Mouse (Mus musculus) ovary, adult 2 months (tissue): ENCODE data around the gene Nudt16. TPM values are rescaled to one million over a fixed set of nuclear protein-coding genes. Genes with fewer than 3 reads are reported as not detected.

Experiments used
- polyA plus RNA-seq: library from polyadenylated mRNA; depleted of rRNA; stranded (reverse); fragments of >200 nt; gene quantifications from 2 replicates; pipeline ENCODE4 v1.2.3, GENCODE M21; 2012; rRNA removed

The Nudt16 gene
- 18.8 and 22.6 TPM in 2 replicates for polyA plus RNA-seq

DNA sequence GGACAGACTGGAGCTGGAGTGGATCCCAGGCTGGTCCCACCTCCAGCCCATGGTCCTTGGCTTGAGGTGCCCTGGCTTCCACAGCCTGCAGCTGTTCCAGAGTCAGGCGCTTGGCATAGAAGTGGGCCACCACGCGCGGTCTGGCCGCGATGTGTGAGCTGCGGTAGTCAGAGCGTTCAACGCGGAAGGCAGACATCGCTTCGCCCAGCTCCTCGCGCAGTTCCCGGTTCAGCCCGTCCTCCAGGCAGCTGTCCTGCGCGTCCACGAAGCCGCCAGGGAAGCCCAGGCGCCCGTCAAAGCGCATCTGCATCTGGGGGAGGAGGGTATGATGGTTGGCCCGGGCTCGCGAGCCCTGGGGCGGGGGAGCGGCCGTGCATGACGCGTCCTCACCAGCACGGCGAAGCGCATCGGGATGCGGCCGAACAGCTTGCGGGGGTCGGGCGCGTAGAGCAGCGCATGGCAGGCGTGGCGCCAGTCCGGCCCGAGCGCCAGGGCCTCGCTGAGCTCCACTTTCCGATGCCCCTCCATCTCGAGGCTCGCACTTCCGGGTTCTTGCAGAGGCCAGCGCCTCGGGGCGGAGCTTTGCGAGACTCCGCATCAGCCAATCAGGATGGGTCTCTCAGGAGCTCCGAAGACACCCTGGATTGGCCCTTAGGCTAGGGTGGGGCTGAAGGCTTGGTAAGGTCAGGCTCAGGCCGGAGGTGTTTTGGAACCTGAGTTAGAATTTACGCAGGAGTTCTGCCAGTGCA lies at the start of gene Nudt16:
Gene Nudt16, minus strand, starts transcription at position 572 of the 749 bp plus-strand sequence.

DNA sequence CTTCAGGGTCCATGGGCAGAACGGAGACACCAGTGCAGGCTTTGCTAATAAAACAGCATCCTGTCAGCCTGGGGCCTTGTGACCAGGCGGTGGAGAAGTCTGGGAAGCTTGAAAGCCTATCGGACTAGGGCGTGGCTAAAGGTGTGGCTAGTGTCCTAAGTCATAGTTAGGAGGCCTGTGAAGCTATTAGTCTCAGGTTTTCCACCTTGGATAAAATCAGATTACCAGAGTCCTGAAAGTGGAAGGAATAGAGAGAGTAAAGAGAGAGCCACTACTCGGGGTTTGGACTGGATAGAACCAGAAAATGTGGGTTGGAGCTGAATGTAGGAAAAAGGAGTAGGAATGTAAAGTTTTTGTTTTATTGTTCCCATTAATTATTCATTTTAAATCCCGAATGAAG lies 13.4 kb upstream of the Nudt16 start, which contains the start of gene 1700080E11Rik:
Gene 1700080E11Rik, minus strand, starts transcription at position 101 of the 400 bp plus-strand sequence.

Other genes starting within 250 kb of the Nudt16 start
- 85.3 and 121 TPM in 2 replicates for gene Mrpl3, start 78.6 kb downstream of the Nudt16 start, polyA plus RNA-seq
- not detected in 2 replicates for gene 1700080E11Rik, start 13.3 kb upstream of the Nudt16 start, polyA plus RNA-seq